Mouse (Mus musculus) cortical plate, adult 2 months (tissue): ENCODE measurements around the gene Elp5.

Source experiments
- CTCF ChIP-seq: fragments of 200-500 bp; IDR thresholded peaks from 2 replicates; pipeline ENCODE4 v1.5.1; 2011; ENCODE audit warnings: mild to moderate bottlenecking, control low read depth, low read length; ENCODE audit not compliant: insufficient read depth; ENCODE audit errors: extremely low read depth
- POLR2A ChIP-seq: fragments of 200-500 bp; IDR thresholded peaks from 2 replicates; pipeline ENCODE4 v1.6.1; 2011; ENCODE audit warnings: mild to moderate bottlenecking, low read length, control low read depth; ENCODE audit not compliant: insufficient read depth; ENCODE audit errors: extremely low read depth

GRCm38 (mm10) chr11:69921114-69922011, 61.0 kb downstream of the Elp5 start, which contains the start of gene Eif5a:
- peak; percentile 93 for TF ChIP-seq POLR2A
- TF ChIP-seq CTCF, result peak; percentile 41; the same call in 1 of the 2 replicates
